Mouse (Mus musculus): ENCODE measurements around the gene Cygb.
"Not testable (repeated sequence)": the region's sequence is repeated elsewhere in the genome, so short reads cannot be mapped to it uniquely, and the experiment has no call there.

The Cygb gene

DNA sequence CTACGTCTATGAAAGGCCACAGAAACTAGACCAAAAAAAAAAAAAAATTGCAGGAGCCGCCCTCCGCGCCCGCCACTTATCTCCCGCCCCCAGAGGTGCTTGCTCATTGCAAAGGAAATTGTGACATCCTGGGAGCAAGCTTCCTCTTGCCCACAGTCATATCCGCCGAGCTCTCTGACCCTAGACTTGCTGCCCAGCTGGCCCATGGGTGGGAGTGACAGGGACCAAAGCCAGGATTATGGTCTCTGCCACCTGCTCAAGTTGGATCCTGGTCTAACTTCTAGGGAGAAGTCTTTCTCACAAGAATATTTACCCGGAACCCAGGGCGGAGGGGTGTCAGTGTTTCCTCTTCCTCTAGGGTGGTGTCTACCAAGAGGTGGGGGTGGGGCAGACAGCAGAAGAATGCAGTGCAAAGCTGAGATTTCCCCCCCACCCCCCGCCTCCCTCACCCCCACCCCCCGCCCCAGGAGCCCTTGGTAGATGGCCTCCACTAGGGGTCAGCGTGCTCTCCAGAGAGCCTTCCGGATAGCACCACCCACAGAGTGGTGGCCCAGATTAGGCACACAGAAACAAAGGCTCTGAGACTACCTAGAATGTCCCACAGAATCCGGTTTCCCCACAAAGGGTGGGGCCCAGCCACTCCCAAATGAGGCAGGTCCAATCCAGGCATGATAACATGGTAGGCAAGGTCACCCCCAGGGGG is 38.2 kb downstream of the Cygb start:
- peak; percentile 59 for DNase-seq (ENCODE audit: low read depth, low spot score)

DNA sequence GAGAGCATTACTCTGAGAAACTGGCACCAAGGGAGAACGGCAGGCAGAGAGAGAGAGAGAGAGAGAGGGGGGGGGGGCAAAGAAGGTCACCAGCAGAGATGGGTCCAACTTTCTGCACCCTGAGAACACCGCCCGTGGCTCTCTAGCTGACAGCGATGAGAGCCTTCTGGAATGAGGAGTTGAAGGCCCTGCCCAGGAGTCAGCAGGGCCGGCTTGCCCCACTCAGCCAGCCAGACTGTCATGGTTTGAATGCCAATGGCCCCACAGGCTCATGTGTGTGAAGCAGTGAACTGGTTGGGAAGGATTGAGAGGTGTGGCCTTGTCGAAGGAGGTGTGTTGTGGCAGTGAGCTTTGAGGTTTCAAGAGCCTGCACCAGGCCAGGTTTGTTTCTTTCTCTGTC is 40.9 kb downstream of the Cygb start:
- no peak for DNase-seq (ENCODE audit: low read depth, low spot score)

DNA sequence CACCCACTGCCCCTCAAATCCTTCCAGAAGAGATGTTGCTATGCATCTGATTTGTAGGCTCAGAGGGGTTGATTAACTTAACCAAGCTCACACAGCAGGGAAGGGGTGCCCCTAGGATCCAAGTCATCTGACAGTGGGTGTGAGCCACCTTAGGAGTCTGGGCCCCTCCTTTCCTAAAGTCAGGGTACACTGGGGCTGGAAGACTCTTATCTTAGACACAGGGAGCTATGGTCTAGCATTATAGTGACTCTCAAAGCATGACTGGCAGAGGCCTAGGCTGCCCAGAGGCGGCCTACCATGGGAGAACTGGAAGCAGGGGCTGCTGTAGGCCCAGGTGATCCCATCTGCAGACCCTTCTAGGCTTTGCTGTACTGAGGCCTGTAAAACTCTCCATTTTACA is 41.6 kb downstream of the Cygb start:
- no peak for DNase-seq (ENCODE audit: low read depth, low spot score)

DNA sequence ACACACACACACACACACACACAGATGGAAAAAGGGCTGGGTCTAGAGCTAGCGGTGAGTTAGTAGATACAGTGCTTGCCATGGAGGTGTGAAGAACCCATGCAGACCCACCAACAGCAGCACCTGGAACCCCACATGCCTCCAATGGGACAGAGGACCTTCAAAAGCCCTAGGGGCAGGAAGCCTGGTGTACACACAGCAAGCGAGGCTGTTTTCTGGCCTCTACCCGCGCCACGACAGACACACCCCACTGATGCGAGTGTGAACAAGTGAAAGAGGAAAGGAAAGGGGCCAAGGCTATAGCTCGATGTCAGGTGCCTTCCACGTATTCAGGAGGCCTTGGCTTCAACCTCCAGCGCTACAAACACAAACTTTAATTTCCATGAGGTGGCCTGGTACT is 42.2 kb downstream of the Cygb start:
- no peak for DNase-seq (ENCODE audit: low read depth, low spot score)

DNA sequence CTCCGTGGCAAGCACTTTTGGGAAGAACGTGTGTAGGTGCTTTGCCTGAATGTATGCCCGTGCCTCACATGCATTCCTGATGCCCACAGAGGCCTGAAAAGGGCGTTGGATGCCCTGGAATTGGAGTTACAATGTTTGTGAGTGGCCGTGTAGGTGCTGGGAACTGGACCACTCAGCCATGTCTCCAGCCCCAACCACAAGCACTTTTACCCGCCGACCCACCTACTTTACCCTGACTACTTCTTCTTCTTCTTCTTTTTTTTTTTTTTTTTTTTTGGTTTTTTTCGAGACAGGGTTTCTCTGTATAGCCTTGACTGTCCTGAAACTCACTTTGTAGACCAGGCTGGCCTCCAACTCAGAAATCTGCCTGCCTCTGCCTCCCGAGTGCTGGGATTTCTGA is 42.9 kb downstream of the Cygb start:
- not testable (repeated sequence) for DNase-seq (ENCODE audit: low read depth, low spot score)

GRCm38 (mm10) chr11:116609965-116610630 is 44.0 kb downstream of the Cygb start:
- no peak for DNase-seq (ENCODE audit: low read depth, low spot score)

GRCm38 (mm10) chr11:116607717-116608116 is 46.4 kb downstream of the Cygb start:
- no peak for DNase-seq (ENCODE audit: low read depth, low spot score)

DNA sequence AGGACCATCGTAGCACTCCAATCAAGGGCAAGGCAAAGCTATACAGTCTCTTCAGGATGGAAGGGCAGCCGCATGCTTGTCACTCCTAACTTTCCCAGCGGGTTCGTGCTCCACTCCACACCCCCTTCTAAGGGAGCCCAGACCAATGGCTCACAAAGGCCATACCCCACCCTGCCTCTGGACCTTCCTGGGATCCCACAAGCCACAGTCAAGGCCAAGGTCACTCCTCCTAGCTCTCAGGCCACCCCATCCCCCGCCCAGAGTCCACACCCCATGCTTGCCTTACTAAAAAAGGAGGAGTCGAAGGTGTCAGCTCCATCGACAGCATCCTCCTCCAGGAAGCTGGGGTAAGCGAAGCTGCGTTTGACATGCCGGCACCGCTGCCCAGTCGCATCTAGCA is 50.0 kb downstream of the Cygb start:
- no peak for DNase-seq (ENCODE audit: low read depth, low spot score)

DNA sequence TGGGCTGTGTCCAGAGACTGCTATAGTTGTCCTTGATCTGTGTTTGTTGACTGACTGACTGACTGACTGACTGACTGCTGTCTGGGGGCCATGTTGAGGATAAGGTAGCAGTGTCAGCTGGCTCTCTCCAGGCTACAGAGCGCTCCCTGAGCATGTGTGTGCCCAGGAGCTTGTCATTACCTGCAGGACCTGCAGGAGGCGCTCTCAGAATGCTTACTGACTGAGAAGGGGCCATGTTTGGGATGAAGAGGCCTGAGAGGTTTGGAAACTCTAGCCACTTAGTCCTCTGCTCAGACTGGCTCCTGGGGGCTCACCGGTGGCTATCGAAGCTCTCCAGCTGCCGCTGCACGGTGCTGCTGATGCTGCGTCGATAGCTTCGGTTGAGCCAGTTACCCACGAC is 50.8 kb downstream of the Cygb start:
- peak; percentile 62 for DNase-seq (ENCODE audit: low read depth, low spot score)

GRCm38 (mm10) chr11:116602043-116602442 is 52.1 kb downstream of the Cygb start:
- no peak for DNase-seq (ENCODE audit: low read depth, low spot score)

GRCm38 (mm10) chr11:116601166-116601565 is 52.9 kb downstream of the Cygb start:
- DNase-seq (ENCODE audit: low read depth, low spot score): no peak

DNA sequence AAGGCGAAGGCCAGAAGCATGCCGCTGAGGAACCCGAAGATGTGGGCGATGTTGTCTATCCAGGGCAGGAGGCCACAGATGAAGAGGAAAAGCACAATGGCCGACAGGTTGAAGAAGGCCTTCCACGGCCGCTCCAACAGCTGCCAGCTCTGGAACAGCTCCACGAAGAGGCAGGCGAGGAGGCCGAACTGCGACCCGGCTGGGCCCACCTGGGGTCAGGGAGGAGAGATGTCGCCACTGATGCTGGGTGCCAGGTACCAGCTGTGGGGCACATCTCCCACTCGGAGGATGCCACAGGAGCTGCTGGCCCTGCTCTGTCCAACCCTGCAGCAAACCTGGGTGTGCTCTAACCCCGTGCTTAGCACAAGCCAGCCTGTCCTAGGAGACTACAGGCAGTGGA is 54.9 kb downstream of the Cygb start:
- no peak for DNase-seq (ENCODE audit: low read depth, low spot score)

DNA sequence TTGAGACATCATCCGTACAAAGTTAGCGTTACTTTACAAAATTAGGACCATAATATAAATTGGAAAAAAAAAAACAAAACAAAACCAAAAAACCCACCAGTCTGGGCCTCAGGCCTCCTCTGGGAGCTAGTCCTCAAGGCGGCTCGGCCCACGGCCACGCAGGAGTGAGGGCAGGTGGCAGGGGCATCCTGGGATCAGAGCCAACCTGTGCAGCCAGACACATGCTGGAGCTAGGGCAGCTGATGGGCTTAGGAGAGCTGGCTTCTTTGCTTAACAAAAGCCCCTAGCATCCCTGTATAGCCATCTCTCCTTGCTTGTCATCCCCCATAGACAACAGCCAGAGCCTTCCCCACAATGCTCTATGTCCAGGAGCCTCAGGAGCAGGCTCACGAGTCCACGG is 55.9 kb downstream of the Cygb start:
- DNase-seq (ENCODE audit: low read depth, low spot score): no peak

- no peak for DNase-seq (ENCODE audit: low read depth, low spot score)
Measured at GRCm38 (mm10) chr11:116596766-116597165, 57.3 kb downstream of the Cygb start.
